Mouse (Mus musculus) 416B (cell line): Measurements from ENCODE around the gene Ces2g.

Source experiments
- DNase-seq: peaks from one replicate; pipeline ENCODE4 v3.0.0; 2011; ENCODE audit warnings: low read depth

Ces2g gene

DNA sequence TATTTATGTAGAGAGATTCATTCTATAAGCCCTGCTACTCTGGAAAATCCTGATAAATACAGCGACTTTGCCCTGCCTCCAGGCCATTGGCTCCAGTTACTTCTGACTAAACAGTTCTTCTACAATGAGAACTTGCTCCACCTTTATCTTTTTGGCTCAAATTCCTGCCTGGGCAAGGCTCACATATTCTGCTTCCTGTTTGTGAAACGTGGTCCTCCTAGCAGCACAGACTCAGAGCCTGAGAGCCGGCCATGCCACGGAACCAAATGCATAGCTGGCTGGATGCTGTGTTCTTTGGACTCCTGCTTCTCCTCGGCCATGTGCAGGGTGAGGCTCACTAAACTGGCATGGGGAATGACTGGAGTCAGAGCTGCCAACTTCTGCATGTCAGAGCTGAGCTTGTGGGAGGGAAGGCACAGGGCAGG, at the start of gene Ces2g:
TSS of gene Ces2g (plus strand) at position 182 of the 425 bp plus-strand sequence.
- peak; percentile 11 for DNase-seq

DNA sequence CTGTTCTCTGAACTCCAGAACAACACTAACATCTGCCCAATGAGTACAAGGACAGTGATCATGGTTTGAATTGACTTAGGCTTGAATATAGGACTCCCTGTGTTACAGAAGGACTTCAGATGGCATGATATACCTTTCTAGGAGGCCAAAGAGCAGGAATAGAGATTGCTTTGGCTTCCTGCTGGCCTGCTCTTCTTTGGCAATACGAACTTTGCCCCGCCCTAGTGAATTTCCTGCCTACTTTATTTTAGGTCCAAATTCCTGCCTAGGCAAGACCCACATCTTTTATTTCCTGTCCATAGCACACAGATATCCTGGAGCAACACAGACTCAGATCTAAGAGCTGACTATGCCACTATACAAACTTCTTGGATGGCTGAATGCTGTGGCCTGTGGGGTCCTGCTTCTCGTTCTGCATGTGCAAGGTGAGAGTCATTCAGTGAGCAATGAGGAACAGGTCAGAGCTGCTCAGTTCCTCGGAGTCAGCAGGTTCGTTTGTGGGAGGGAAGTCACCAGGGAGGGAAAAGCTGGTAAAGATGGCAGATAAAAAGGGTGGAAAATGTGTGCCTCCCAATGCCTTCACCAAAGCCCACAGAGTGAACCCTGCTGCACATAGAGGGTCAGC, 35.4 kb upstream of the Ces2g start, which contains the start of gene Ces2e:
TSS of gene Ces2e (plus strand) at position 289 of the 625 bp plus-strand sequence.
- no peak for DNase-seq

DNA sequence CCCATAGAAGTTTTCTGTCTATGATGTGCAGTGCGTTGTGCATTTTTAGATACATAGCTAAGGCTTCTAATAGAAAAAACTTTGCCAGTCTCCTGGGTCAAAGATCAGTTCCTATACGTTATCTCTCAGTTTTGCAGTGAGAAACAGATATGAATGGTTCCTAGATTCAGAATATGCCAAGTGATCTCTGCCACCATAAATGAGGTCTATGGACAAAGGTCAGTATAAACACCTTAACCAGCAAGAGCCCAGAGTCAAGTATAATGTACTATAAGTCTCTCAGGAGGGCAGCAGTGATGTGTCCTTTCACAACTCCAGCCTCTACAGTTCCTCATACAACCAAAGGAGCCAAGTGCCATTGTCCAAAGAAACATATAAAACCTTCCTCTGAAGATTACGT, 34.2 kb upstream of the Ces2g start:
- no peak for DNase-seq

DNA sequence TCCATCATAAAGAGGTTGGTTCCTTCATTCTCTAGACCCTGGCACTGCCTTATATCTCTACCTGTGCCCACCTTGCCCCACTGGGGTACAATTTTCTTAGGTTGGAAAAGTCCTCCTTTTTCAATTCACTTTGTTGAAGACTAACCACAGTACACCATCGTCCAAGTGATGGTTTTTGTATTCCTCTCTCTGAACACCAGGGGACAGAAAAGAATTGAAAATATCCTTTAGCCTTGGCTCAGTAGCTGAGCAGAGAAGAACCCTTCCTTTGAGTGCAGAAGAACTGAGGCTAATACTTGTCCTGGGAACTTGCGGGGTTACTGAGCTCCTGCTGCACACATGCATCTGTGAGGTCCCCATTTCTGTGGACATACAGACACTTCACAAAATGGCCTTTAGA, 16.9 kb upstream of the Ces2g start:
- no peak for DNase-seq

DNA sequence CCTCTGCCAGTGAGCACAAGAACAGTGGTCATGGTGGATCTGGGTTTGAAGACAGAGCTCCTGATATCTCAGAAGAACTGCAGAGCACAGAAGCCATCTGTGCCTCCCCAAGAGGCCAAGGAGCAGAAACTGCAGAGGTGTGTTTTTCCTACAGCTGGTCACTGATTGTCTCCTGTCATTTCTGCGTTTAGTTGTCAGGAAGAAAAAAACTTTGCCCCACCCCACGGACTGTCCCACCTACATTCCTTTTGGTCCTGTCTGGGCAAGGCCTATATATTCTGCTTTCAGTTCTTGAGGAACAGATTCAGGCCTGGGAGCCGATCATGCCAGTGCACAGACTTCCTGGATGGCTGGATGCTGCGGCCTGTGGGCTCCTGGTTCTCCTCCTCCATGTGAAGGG, 14.5 kb upstream of the Ces2g start, which contains the start of gene Ces2f:
TSS of gene Ces2f (plus strand) at position 301 of the 400 bp plus-strand sequence.
- DNase-seq: no peak

DNA sequence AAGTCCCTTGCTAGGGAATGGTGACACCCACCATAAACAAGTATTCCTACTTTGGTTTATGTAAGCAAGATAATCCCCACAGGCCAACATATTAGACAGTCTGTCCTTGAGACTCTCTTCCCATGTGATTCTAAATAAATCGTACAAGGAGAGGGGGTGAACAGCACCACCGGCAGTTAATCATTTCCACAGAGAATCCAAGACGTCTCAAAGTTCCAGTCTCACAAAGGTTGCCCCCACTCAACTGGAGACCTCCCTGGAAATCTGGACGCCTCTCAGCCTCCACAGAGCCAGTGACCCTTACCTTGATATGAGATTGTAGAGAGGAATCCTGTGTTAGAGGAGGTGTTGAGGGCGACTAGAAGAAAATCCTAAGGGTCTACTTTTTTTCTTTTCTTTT, 12.5 kb upstream of the Ces2g start:
- DNase-seq: no peak

DNA sequence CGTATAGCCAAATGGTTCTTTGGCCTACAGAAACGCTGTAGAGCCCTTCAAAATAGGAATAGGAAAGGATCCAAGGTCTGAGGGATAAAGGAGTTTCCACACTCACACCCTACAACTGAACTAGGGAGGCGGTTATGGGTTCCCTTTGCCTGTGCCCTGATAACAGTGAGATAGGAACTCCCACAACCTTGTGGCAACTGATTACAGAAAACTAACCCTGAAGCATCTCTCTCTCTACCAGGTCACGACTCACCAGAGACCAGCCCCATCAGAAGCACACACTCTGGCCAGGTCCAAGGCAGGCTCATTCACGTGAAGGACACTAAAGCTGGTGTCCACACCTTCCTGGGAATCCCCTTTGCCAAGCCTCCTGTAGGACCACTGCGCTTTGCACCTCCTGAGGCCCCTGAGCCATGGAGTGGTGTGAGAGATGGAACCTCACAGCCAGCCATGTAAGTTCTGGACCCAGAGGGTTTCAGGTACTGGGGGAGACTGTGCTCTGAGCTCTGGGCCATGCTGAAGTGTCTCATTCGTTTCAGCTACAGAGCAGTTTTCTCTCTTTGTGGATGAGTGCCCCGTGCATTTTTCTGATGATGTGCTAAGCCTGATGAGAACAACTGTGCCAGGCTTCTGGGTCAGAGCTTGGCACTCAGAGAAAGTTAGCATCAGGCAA, 847 bp downstream of the Ces2g start:
- DNase-seq: no peak

DNA sequence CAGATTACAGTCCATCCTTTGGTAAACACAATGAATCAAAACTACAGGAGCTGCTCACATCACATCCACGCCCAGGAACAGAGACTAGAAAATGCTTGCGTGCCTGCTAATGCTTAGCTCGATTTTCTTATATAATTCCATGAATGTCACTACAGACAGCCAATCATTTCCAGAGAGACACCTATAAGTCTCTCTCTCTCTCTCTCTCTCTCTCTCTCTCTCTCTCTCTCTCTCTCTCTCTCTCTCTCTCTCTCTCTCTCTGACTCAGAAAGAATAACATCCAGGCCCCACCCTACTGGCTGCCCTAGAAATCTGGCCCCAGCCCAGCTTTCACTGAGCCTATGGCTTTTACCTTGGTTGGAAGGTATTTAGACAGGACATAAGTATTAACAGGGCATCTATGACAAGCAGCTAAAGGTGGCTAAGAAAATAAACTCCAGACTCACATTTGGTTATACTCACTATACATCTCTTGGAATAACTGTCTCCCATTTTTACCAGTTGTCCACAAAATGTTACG, 1.9 kb downstream of the Ces2g start:
- DNase-seq: no peak

DNA sequence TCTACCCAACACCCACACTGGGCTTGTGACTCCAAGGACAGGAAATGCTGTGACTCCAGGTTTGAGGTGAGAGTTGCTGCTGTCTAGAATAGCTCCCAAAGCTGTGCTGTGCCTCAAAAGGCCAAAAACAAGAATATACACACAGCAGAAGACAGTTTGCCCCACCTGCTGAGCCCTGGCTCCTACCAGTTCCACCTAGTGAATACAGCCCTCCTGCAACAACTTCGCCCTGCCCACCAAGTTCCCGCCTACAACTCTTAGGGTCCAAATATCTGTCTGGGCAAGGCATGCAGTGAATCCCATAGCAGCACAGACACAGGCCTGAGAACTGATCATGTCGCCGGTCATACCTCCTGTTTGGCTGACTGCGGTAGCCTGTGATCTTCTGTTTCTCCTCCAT, 22.6 kb downstream of the Ces2g start:
- no peak for DNase-seq

DNA sequence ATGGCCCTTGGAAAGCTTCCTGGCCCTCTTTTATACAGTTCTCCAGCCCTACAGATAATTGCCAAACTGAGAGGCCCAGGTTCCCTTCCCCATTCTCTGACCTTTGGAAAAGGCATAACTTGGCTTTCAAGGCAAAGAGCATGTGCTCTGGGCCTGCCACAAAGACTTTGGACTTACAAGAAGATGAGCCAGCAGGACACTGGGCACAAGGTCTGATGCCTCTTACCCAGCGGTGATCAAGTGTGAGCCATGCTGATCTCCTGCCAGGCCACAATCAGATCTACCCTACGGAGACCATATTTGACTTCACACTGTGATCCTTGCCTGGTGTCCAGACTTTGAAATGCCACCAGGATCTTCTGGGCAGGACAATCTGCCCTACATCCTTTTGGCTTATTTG, 23.4 kb downstream of the Ces2g start:
- no peak for DNase-seq

DNA sequence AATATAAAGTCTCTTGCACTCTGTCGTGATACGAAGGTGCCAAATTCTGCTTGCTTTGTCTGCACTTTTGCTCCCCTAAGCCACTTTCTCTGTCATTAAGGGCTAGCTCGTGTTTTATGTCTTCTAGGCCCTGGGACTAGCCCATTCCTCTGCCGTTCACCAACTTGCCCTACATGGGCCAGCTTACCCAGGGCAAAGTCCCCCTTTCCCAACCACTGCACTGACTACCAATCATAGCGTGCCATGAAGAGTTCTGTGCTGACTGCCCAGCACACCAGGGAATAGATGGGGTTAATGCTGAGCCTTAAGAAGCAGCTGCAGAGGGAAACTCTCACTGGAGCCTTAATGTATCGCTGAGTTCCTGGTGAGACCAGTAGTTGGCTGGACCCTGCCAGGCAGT, 36.7 kb downstream of the Ces2g start:
- DNase-seq: no peak

DNA sequence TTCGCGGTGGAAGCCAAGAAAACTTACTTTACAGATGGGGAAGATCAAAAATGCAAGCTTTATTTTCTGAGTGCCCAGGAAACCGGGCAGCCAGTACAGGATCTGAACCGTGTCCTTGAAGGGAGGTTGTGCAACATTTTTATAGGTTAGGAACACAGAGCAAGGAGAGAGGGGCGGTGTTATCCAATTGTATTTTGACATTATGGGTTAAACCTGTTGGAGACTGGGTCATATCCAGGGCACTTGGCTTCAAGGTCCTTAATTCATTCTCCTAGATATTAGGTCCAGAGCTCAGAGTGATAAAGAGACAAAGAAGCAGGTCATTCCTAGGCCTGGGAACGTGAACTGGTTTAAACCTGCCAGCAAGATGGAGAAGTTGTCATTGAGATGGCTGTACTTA, 37.7 kb downstream of the Ces2g start:
- no peak for DNase-seq

DNA sequence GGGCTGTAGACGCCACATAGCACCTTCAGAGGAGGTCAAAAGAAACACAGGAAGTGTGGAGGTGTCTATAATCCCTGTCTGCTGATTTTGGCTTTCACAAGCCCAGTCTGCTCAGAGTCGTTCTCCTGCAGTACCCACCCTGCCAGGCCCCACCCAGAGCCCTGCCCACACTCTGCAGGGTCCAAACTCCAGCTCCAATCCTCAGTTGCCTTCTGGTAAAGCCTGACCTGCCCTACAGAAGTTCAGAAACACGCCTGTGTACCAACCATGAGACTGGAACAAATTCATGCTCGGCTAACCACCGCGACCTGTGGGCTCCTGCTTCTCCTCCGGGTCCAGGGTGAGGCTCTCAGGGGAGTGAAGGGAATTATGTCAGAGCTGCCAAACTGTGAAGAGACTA, 39.1 kb downstream of the Ces2g start, which contains the start of gene Ces2h:
TSS of gene Ces2h (plus strand) at position 268 of the 400 bp plus-strand sequence.
- no peak for DNase-seq

DNA sequence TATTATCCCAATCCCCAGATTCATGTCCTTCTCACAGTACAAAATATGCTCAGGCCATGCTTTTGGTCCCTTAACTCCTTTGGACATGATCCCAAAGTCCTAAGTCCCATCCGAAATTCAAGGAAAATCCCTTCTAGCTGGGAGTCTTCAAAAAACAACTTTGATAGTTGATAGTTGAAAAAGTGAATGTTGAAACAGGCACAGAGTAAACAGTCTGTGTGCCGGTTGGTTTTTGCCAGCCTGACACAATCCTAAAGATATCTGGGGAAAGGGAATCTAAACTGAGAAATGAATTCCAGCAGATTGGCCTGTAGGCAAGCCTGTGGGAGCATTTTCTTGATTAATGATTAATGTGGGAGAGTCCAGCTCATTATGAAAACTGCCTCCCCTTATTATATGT, 48.5 kb downstream of the Ces2g start:
- no peak for DNase-seq

DNA sequence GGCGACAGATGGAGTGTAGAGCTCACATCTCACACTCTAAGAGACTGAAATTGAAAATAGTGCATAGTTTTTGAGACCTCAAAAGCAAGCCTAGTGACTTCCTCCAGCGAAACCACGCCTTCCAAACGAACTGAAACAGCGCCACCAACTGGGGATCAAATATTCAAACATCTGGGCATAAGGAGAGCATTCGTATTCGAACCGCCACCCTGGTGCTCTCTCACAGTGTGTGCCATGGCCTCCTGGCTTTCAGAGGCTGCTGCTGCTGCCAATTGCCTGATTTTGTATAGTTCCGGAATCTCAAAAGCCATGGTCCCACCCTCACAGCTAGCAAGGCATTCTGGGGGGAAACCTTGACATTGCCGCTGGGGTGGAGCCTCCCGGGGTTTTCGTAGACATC, 49.6 kb downstream of the Ces2g start:
- peak; percentile 48 for DNase-seq

DNA sequence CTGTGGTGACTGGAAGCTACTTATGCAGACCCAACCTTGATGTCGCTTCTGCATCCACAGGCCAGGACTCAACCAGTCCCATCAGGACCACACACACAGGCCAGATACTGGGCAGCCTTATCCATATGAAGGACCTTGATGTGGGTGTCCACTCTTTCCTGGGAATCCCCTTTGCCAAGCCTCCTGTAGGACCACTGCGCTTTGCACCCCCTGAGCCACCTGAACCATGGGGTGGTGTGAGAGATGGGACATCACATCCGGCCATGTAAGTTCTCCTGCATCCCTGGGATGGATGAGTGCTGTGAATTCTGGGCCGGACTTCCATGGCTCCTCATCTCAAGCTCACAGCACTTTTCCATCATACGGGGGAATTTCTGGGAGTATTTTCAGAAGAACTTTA, 52.9 kb downstream of the Ces2g start:
- no peak for DNase-seq
